Mouse (Mus musculus) c-Kit-positive CD71-negative TER-119-negative erythroid progenitor cells, embryonic 14.5 days (primary cell): ENCODE results near the gene Nyx.

Source experiments
- DNase-seq: peaks from one replicate; pipeline ENCODE4 v3.0.0-alpha.2; 2013; ENCODE audit warnings: low read depth

Gene Nyx

DNA sequence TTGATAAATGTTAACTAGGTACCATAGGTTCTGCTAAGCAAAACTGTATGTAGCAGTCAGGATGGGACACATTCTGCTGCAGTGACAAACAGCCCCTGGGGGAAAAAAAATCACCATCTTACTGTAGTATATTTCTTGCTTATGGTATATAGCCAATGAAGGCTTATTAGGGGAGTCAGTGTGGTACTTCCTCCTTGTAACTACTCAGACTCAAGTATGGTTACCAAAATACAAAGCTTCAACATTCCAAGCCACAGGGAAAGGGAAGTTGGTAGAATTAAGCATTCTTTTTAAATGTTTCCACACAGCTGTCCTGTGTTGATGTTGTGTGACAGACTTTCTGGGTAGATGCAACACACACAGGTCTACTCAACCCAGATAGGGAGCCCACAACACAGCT is 27.0 kb downstream of the Nyx start:
- no peak for DNase-seq

DNA sequence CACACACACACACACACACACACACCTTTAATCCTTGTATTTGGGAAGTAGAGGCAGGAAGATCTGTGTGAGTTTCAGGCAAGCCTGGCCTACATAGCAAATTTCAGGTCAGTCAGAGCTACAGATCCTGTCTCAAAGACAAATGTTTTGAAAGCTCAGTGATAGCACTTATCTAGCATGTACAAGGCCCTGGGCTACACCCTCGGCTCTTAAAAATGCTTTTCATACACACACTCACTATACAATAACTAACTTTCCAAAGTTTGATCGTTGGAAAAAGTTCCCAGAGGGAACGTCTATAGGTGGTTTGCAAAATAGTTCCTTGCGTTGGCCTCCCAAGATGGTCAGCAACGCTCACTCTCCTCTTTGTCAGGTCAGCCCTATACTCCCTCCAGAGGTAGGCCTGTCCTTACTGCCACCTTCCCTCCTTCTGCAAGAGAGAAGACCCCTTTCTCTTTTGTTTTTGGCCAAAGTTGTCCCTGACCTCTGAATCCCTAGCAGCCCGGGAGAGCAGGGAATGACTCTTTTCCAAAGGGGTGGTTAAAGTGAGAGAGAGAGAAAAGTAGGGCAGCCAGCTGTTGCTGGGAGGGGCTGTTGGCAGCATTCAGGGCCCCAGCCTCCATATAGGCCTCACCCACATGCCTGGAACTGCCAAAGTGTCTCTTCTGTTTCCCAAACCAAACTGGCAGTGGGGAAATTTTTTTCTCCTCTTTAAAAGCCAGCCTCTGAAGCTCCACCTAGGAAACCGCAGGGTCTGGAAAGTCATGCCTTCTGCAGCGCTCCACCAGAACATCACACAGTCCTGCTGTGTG is 29.2 kb downstream of the Nyx start:
- no peak for DNase-seq

DNA sequence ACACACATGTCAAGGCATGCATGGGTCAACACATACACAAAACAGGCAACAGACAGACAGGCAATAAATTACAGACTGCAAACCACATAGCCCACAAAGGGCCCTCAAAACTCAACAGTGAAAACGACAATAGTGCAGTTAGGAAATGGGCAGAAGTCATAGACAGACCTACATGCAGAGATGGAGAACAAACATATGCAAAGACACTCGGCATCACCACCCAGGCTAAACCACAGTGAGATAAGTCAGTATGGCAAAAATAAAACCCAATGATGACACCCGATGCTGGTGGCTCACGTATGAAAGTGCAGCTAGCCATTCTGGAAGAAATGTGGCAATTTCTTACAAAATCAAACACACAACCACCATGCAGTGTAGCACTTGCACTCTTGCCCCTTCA is 34.4 kb downstream of the Nyx start:
- DNase-seq = no peak

DNA sequence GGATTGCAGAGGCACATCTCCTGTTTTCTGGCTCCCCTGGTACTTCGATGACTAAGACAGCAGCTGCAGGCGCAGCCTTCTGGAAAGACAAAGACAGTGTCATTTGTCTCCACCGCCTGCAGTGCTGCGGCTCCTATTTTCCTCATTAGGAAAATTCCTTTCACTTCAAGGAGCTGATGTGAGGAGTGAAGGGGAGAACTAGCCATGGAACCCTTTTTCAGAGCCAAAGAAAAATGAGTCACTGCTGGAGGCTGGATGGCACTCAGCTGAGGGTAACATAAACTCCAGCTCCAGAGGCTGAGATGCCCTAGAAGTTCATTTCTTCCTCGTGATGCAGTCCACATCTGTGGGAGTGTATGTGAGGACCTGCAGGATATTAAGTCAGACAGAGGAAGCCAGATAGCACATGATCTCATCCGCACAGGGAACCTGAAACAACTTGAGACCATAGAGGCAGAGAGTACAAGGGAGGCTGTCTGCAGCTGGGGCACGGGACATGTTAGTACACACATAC is 37.0 kb downstream of the Nyx start:
- no peak for DNase-seq

DNA sequence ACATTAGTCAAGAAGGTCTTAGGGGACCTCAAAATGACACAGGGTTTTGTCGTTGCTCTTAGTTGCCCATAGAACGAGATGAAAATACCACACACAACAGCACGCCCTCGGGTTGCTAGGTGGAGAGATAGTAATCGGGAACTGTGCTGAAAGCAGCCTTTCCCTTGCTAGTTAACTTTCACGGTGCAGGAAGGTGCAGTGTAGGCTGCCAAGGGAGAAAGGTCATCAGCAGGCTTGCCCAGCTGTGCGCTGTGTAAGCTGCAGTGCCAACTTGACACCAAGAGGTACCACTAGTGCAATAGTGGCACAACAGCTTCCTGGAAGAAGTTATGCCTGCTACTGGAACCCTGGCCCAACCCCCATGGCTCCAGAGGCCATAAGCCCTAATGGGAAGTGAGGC is 38.5 kb downstream of the Nyx start:
- no peak for DNase-seq

- DNase-seq = no peak
Observed at GRCm38 (mm10) chrX:13506376-13506775, 40.5 kb downstream of the Nyx start.

GRCm38 (mm10) chrX:13513127-13513526 is 47.2 kb downstream of the Nyx start:
- no peak for DNase-seq

DNA sequence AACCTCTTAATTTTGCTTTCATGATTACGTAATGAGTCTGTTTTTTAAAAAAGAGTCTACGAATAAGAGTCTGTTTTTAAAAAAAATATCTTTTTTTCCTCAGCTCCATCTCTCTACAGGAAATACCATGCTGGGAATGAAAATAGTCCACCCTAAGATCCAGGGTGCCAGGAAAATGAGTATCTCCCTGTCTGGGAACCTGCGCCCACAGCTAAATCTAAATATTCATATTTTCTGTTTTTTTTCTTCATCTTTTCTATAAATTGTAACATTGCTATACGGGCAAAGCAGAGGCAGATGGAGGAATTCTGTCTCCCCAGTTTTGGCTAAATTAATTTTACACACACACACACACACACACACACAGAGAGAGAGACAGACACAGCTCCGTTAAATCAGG is 48.0 kb downstream of the Nyx start:
- no peak for DNase-seq

DNA sequence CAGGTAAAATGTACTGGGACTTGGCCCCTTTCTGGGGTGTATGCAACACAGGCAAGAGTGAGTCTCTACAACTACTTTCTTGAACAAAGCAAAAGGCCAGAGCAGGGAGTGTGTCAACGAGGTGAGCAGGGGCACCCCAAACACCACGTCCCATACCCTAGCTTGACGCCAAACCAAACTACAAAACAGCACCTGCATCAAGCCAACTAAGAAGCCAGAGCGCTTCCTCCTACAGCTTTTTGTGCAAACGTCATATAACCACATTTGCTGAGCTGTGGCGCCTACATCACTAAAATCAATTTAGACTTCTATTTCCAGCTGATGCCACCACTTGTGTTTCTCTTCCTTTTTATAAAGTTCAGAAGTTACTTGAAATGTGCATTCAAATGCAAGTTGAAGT is 50.5 kb downstream of the Nyx start:
- no peak for DNase-seq

DNA sequence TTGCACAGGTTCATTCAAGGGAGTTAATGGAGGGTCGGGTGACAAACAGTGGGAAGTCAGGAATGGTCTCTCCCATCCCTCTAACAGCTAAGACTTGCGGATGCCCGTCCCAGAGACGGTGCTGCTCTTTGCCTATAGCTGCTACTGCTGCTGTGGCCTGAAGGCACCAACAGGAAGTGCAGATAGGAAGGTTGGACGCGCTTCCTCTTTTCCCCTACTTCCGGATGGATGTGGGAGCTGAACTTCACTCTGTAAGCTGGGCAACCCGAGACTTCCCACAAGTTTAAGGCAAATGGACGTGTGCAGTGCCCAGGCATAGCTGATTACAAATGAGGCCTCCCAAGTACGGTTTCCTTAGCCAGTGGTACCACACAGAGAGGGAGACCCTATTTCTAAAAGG is 52.1 kb downstream of the Nyx start:
- no peak for DNase-seq

GRCm38 (mm10) chrX:13518781-13519407 is 53.0 kb downstream of the Nyx start:
- no peak for DNase-seq

DNA sequence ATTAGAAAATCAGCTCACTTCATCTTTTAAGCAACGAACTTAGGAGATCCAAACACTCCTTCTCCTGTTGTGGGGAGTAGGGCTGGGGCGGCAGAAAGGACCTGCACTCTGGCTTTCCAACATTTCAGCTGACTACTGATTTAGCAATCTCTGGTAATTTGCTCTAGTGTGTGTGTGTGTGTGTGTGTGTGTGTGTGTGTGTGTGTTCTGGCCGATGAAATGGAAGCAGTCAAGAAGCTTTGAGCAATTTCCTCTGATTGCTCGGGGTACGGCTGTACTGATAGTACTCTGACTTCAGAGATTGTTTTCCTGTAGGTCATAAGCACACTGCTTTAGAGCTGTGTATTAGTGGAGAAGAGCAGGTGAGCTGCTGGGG is 53.5 kb downstream of the Nyx start:
- DNase-seq = no peak

DNA sequence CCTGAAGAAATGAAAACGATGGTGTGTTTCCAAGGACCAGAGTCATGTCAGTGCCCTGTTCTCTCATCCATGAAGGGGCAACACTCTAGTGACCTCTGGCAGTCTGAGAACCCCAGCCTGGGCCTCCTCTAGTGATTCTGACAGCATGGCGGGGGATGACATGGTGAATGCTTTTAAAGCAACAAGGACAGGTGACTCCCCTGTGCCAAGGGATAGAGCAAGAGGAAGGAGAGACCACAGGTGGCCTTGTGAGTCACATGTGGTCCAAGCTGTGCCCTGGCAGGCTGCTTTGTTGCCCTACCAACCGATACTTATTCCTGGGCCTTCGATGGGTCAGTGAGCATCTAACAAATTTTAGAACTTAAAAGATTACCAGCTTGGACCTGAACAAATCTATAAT is 54.7 kb downstream of the Nyx start:
- DNase-seq = no peak

GRCm38 (mm10) chrX:13521288-13521687 is 55.4 kb downstream of the Nyx start:
- no peak for DNase-seq
